Mouse (Mus musculus): ENCODE data around the gene Herc1.

DNA sequence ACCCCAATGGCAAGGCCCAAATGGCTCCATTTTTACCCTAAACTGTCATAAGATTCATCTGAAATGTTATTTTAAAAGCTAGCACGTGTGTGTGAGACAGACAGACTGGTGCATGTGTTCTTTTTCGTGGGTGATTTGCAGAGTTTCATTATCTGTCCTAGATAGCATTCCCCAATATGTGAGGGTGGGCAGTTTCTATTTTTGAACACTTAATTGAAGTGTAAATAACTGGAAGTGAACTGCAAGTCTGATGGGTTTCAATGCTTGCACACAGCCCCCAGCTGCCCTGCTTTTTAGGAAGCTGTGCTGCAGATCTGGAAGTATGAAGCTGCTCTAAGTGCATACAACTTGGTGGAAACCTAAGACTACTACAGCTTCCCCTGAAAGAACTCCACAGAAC, 164.9 kb downstream of the Herc1 start:
- TF ChIP-seq POLR2A (IDR thresholded peaks at IDR 0.05; ENCODE audit: extremely low read depth, insufficient read depth, low read length) (no peak), CTCF (IDR thresholded peaks at IDR 0.05; ENCODE audit: extremely low read depth, insufficient read depth, low read length) (no peak)
